ENCODE assay signal across 16 mouse cellular contexts in genomic region chr2:44166716-44167115, GRCm38 (mm10).
"Had no signal": no experiment of that assay in that cellular context is flagged by ENCODE, and none has a peak within 500 bp of the region (broad histone marks: within the 10 kb centered on the region; RNA-seq: fewer than 3 reads in every experiment).

No protein-coding gene starts in this region.

- H3K4me3 ChIP-seq: kidney, embryonic 15.5 days; left cerebral cortex, adult 2 months; liver, embryonic 13.5 days; midbrain, embryonic 15.5 days; stomach, embryonic 15.5 days had no signal

- ATAC-seq: midbrain, embryonic 15.5 days had no signal

- H3K9ac ChIP-seq: kidney, embryonic 15.5 days; liver, embryonic 13.5 days; midbrain, embryonic 15.5 days; stomach, embryonic 15.5 days had no signal

- H3K4me2 ChIP-seq: kidney, embryonic 15.5 days; liver, embryonic 13.5 days; midbrain, embryonic 11.5 days; midbrain, embryonic 15.5 days; stomach, embryonic 15.5 days had no signal

- H3K27ac ChIP-seq: kidney, embryonic 15.5 days; left cerebral cortex, adult 2 months; liver, embryonic 13.5 days; midbrain, embryonic 15.5 days; stomach, embryonic 15.5 days had no signal

- DNase-seq: kidney, adult 2 months; kidney, postnatal 10 days; kidney, postnatal 36 days; layer of hippocampus, postnatal 36 days; liver, embryonic 13.5 days; lung, adult 2 months; lung, postnatal 14 days; lung, postnatal 4 days; right cerebral cortex, postnatal 4 days; spleen, adult 18-20 months; thymus, postnatal 25 days had no signal

- H3K36me3 ChIP-seq: kidney, embryonic 15.5 days; liver, embryonic 13.5 days; midbrain, embryonic 15.5 days; stomach, embryonic 15.5 days had no signal

- H3K27me3 ChIP-seq: kidney, embryonic 15.5 days; liver, embryonic 13.5 days; midbrain, embryonic 15.5 days; stomach, embryonic 15.5 days had no signal

- H3K4me1 ChIP-seq: kidney, embryonic 15.5 days; liver, embryonic 13.5 days; midbrain, embryonic 15.5 days; stomach, embryonic 15.5 days had no signal

- H3K9me3 ChIP-seq: kidney, embryonic 15.5 days; liver, embryonic 13.5 days; midbrain, embryonic 15.5 days; stomach, embryonic 15.5 days had no signal
